Mouse (Mus musculus) retina, adult 2 months (tissue): Measurements from ENCODE around the gene Naa38.

Source experiments
- DNase-seq: peaks from one replicate; pipeline ENCODE4 v3.0.0-alpha.2; 2012; ENCODE audit warnings: low read depth, low spot score

Naa38 gene

GRCm38 (mm10) chr11:69400083-69400850 lies 5.0 kb downstream of the Naa38 start:
- no peak for DNase-seq

DNA sequence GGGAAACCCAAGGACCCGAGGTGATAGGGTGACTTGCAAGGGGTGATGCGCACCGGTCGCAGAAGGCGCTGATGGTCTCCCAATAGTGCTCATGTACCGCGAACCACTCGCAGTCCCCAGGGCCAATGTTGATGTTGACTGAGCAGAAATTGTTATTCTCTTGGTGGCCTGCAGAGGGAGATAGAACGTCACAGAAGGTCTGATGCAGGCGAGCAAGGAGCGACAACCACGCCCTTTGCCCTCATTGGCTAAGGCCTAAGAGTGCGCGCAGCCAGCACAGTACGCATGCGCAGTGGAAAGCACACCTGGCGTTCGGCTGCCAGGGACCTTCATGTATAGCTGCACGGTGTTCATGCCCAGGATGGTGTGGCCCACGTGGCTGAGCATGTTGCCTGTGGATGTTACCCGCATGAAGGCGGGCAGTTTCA lies 5.9 kb downstream of the Naa38 start:
- peak; percentile 92 for DNase-seq

GRCm38 (mm10) chr11:69401987-69402386 lies 6.7 kb downstream of the Naa38 start:
- no peak for DNase-seq

GRCm38 (mm10) chr11:69403691-69404594 lies 8.7 kb downstream of the Naa38 start:
- DNase-seq: no peak

- no peak for DNase-seq
Measured at GRCm38 (mm10) chr11:69404595-69405396, 9.5 kb downstream of the Naa38 start.

DNA sequence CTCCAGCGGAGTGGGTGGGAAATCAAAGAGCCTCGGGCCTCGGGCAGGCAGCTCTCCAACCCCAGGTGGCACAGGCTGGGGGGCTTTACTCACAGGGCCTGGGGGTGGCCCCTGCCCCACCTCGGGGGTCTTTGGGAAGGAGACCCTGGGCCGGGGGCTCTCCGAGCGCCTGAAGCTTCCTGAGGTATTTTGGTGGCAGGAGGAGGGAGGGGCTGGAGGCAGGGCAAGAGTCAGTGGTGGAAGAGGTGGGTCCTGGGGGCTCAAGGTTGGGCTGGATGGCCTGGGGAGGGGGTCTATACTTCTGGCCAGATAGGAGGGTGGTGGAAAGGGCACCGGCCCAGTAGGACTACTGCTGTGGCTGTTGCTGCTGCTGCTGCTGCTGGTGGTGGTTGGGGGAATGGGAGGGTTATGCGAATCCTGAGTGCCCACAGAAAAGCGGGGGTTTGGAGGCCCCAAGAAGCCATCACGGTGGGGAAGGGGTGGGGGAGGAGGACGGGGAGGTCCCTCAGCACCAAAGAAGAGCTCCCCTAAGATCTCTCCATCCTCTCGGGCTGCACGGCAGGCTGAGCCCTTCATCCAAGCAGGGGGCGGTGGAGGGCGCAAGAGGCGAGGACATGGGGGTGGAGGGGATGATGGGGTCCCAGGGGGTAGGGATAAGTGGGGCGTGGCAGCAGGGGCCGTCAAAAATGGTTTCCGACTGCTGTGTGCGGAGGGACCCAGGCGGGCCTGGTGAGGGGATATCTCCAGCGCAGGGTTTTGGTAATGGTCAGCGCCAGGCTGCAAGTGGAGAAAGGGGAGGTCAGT lies 10.3 kb downstream of the Naa38 start:
- DNase-seq: no peak

GRCm38 (mm10) chr11:69406282-69406681 lies 11.0 kb downstream of the Naa38 start:
- DNase-seq: no peak

DNA sequence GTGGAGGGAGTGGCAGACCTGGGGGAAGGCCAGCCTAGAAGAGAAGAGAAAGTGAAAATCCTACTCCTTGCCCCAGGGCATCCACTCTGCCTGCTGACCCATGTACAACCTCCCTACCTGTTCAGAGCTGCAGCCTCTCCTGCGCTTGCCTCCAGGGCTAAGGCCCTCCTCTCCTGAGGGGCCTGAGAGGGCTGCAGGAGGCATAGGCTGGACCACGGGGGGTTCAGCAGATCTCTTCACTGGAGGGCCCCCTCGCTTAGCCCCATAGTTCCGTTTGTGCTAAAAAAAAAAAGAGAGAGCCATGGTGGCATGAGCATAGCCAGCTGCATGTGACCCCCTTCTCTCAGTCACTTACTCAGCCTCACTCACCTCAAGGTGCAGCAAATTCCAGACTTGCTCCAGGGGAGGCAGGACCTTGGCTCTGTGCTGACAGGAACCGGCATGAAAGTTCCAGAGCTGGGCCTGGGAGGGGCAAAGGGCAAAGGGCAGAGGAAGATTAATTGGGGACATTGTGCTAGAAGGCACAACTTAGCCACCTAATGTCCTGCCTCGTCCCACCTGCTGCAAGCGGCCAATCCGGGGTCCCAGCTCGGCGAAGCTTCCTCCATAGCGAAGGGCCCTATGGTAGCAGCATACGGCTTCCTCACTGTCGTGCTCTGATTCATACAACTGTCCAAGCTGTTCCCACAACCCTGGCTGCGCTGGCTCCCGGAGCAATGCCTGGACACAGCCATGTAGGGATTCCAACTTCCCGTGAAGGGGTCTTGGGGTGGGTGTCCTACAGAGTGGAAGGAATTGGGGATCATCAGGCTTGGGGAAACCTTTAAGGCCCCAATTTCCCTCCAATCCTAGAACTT lies 11.8 kb downstream of the Naa38 start:
- no peak for DNase-seq

DNA sequence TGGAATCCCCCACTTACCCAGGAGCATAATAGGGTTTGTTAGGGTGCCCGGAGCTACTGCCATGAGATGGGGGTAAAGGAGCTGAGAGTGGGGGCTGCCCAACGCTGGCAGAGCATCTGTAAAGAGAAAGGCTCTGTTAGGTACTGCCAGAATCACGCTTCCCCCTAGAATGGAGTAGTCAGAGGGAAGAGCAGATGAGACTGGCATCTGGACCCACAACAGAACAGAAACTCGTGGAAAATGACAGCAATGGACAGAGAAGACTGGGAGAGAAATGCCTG lies 12.4 kb downstream of the Naa38 start:
- DNase-seq: no peak

DNA sequence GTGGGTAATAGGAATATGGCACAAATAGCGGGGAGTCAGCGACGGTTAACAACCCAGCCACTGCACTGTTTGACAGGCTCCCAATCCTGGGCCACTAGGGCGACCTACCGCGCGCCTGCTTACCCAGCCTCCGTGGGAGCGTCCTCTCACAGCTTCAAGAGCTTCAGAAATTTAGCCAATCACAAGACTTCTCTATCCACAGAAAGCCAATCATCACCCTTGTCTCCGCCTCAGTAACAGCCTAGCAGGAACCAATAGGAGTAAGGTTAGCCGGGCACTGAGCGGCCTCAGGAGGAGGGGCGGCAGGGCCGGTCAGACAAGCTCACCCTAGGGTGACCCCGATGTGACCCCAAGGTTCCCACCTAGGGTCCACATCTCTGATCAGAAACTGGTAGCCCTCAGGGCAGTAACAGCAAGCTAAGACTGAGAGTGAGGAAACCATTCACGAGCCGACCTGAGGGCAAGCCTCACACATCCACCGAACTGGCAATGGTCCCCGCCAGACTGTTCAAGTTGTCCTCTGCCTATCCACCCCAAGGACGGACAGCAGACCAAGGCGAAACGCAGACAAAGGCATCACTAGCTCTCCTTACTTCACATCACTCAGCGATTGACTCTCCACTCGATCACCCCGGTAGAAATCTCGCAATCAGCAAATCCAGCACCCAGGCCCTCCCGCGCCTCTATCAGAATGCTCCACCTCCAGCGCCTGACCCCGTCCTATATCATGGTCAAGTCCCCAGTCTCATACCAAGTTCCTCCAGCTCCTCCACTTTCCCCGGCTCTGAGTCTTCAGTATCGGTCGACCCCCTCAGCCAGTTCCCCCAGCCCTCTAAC lies 13.5 kb downstream of the Naa38 start:
- DNase-seq: peak; percentile 82

DNA sequence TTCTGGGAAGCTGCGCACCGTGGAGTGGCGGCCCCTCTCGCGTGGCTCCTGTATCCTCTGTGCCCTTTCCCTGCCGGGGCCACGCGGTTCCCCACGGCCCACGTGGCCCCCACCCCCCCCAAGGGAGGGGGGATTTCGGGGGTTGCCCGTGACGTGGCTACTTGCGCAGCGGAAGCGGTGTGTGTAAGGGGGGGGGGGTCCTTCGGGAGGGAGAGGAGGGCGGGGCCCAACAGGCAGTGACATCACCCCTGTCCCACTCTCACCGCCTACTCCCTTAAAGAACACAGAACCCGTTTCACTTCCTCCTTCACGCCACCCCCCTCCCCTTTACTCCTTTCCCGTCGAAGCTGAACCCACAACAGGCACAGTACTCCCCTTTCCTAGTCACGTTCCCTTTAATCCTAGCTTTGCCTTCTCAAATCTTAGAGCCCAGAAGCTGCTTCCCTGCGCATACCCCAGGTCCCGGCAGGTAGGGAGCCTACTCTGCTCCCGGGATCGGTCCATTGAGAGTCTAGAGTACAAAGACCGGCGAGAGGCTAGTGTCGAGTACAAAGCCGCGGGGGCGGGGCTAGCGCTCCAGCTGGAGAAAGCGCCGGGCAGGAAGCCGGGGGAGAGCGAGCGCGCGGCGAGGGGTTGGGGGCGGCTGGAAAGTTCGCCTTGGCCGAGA lies 14.2 kb downstream of the Naa38 start:
- no peak for DNase-seq

- DNase-seq: no peak
Measured at GRCm38 (mm10) chr11:69410045-69410309, 14.7 kb downstream of the Naa38 start.

GRCm38 (mm10) chr11:69410310-69411072 lies 15.2 kb downstream of the Naa38 start:
- no peak for DNase-seq

- DNase-seq: peak; percentile 96
Measured at GRCm38 (mm10) chr11:69411073-69411535, 15.8 kb downstream of the Naa38 start.

- DNase-seq: no peak
Measured at GRCm38 (mm10) chr11:69411538-69412203, 16.4 kb downstream of the Naa38 start.

DNA sequence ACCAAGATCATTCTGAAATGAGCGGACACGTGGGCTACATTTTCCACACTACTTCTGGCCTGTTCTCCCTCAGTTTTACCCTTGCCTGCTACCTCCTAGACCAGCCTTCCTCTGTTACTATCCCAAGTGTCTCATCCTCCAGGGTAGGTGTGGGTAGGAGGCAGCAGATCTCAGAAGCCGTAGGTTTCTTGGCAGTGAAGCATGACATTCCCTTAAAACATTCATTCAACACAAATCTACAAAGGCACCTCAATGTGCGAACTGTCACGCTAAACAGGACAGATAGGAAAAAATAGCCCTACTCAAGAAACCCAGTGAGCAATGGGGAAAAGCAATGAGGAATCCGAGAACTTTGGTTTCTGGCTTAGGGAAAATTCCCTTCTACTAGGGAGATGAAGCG lies 17.3 kb downstream of the Naa38 start:
- no peak for DNase-seq
